Mouse (Mus musculus) naive thymus-derived CD4-positive, alpha-beta T cell, adult 2 months (primary cell): ENCODE results near the gene Sh3bp4.
A peak's percentile ranks its signal among the peaks of the same experiment; 100 is the strongest.

Source experiments
- DNase-seq: peaks from one replicate; pipeline ENCODE4 v3.0.0-alpha.2; 2011; ENCODE audit warnings: low read depth

The Sh3bp4 gene

DNA sequence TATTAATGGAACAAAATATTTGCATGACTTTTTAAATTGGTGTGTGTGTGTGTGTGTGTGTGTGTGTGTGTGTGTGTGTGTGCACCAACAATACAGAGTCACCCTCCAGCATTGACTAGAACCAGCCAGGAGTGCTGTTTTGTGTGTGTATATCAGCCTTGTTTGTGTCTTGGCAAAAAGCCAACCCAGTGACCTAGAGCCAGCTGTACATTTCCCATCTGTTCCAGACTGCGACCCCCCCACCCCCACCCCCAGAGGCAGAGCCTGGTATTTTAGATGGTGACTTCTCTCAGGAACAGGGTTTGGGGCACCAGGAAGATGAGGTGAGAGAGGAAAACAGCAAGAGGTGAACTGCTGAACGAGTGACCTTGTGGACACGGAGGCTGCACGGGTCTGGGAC lies 24.2 kb downstream of the Sh3bp4 start:
- no peak for DNase-seq

DNA sequence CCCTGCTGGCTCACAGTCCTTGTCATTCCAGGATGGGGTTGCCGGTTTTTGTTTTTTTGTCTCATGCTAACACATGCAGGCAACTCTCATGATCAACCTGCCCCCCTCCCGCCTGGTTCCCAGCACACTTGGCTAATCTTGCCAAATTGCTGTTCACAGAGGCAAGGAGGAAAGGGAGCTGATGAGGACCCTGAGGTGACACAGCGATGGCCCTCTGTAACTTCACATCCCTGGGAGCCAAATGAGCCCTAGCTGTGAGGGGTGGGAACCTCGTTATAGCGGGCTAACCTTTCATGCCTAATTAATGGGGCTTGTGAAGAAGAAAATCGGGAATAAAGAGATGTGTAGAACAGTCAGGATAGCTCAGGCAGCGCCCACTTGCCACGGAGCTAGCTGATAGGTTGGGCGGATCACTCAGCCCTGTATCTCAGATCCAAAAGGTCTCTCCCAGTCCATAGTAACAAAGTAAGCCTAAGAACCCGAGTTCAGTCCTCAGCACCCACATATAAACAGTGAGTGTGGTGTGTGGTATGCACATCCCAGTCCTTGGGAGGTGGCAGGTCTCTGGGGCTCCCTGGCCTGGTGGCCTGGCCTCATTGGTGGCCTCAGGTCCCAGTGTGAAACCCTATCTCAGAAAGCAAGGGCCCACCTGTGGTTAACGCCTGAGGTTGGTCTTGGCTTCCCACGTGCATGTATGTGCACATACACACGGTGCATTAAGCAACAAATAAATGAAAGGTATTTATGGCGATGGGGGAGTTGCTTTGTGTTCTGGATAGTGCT lies 25.6 kb downstream of the Sh3bp4 start:
- no peak for DNase-seq

DNA sequence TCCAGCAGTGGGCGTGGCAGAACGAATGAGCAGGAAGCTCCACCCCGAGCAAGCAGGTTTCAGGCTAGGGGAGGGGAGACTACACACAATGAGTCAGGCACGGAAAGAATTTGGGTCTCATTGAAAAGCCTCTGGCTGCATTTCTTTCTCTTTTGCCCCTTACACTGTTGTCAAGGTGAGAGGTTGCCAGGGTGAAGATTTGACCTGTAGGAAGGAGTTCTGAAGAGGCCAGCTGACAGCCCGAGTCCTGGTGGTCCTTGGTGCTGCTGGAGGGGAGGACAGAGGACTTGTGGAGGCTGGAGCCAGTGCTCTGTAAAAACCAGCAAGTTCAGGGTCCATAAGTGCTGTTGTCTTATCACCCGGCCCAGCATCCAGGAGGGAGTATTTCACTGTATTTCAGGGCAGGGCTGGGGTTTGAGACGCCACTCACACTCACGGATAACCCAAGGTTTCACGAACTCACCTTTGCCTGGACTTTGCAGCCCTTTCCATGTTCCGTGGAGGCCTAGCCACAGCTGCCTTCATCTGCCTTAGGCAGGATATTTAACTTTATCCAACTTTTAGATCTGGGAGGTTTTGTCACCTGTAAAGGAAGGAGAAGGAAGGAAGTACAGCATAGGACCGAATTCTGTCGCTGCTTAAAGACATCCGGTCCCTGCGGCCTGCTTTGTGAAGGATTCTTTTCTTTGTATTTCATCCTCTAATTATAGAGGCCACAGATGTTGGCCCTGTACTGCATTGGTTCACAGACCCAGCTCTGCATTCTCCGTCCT lies 32.2 kb downstream of the Sh3bp4 start:
- DNase-seq, result no peak

DNA sequence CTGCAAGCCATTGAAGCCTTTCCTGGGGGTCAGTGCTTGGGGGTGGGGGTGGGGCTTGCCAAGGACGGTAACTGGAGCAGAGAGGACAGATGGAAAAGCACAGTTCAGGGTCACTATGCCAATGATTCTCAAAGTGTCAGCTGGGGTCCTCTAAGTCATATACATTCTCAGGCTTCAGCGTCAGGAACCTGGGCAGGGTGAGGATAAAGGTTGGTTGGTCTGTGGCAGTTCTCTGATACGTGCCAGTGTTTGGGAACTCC lies 32.7 kb downstream of the Sh3bp4 start:
- no peak for DNase-seq

DNA sequence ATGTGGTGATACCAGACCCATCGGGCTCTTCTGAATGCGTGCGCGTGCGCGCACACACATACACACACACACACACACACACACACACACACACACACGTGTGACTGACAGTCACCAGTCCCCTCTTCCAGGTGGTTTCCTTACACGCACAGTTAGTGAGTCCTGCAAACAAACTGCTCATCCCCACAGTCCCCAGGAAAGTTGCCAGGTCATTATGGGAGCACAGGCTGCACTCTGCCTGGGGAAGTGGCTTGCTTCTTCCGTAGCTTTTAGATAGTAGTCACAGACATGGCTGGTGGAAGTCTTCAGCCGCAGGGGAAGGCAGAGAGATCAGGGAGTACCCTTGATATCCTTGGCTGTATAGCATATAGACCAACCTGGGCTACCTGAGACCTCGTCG lies 33.3 kb downstream of the Sh3bp4 start:
- DNase-seq, result no peak

DNA sequence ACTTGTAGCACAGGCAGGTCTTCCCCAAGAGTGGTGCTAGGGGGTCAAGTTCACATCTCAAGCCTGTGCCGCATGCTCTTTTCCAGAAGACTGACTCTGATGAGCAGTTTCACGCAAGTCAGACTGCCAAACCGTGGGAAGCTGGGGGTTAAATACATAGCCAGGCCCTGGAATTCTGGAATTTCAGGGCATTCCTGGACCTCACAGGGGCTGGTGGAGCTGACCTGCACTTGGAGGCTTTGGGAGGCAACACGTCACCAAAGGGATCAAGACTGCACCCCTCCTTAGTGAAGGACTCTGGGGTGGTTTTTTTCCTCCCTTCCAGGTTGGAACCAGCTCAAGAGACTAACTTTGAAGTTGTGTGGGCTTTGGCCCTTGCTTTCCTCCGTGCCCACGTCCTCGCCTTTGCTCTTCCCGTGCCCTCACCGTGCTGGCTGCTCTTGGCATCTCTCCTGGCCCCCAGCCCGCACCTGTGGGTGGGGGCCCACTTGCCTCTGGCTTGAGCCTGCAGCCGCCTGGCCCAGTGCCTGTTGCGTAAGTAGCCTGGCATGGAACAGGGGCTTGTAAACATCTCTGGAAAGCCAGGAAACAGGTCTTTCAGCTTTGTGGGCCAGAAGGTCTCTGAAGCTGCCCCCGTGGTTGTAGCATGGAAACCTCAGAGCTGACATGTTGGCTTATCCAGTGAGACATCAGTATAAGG lies 34.0 kb downstream of the Sh3bp4 start:
- DNase-seq, result no peak

DNA sequence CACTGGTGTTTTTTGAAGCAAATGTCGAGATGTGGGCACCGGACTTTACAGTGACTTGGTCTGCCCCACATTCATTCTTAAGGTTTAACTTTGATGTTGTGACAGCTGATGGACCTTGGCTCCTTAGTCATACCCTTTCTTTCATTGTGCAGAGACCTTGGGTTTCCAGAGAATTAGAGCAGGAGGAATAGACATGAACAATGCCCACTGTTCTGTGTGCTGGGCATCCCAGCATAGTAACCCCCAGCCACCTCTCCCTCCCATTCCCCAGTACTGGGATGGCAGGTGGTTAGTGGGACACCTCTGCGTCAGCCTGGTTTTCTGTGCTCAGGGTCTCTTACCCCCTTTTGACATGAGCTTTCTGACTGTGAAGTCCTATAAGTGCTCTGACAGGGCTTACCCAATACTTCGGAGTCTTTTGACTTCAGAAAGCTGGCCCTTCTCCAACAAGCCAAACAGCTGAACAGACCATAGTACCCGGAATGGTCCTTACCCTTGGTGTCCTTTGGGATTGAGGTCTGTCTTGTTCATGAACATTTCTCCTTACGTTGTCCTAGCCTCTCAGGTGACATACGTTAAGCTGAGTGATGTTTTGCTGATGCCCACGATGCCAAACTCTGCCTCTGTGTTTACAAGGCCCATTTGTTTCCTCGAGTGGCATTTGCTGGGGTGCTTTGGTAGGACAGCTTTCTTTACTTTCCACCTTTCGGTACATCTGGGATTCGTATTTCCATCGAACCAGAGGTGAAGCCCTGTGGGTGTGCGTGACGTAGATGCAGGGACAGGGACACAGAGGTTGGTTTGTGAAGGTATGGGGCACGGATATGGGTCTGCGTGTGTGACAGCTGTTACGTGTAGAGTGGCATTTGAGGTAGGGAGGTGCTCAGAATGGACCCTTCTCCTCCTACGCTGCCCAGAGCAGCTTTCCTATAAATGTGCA lies 35.9 kb downstream of the Sh3bp4 start:
- no peak for DNase-seq

DNA sequence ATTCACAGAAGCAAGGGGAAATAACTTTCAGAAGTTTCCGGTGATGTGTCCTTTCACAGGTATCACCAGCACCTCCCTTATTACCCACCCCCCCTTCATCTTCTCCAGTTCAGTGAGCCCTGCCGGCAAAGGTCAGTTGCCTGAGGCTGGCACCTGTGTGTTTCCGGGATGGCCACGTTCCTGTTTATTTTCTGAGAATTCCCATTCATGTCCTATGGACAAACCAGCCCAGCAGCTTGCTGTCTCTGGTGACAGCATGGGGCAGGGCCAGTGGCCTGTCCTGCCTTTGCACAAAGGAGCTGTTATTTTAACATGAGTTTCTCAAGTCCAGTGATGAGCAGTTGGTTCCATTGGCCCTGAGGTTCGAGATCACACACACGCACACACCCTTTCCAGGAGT lies 37.3 kb downstream of the Sh3bp4 start:
- no peak for DNase-seq

DNA sequence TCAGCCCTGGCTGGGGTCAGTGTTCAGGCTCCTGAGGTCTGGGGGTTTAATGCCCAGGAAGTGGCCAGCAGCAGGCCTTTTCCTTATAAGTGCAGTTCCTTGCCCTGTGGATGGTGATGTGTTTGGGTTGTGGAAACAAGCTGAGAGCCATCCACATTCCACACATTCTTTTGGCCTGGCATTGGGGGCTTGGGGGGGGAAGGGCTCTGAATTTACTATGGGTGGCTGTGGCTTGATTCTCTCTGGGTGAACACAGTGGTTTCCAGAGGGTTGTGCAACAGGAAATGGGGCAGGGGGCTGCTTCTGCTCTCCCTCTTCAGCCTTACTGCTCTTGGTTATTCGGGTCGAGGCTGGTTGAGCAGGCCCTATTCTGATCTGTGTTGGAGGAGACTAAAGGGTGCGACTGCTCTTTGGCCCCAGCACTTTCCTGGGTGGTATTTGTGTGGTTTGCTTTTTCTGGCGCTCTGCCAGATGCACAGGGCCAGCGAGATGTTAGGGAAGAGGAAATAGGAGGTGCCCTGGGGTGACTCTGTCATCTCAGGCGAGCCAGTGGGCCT lies 38.2 kb downstream of the Sh3bp4 start:
- peak; percentile 35 for DNase-seq

DNA sequence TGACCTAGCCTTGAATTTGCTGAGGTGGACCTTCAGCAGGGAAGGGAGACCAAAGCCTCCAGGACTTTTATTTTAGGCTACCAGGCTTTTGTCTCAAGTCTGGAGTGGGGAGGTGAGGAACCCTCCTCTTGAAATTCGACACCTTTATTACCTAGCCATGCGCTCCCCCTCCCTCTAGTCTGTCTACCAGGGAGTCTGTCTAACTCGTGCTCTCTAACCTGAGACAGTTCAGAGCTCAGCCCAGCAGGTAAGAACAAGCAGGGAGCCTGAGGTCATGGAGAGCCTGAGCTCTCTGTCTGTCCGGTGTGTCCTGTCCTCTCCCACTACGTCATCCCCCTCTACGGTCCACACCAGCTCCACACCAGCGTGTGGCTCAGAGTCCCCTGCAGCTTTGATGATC lies 39.6 kb downstream of the Sh3bp4 start:
- no peak for DNase-seq

DNA sequence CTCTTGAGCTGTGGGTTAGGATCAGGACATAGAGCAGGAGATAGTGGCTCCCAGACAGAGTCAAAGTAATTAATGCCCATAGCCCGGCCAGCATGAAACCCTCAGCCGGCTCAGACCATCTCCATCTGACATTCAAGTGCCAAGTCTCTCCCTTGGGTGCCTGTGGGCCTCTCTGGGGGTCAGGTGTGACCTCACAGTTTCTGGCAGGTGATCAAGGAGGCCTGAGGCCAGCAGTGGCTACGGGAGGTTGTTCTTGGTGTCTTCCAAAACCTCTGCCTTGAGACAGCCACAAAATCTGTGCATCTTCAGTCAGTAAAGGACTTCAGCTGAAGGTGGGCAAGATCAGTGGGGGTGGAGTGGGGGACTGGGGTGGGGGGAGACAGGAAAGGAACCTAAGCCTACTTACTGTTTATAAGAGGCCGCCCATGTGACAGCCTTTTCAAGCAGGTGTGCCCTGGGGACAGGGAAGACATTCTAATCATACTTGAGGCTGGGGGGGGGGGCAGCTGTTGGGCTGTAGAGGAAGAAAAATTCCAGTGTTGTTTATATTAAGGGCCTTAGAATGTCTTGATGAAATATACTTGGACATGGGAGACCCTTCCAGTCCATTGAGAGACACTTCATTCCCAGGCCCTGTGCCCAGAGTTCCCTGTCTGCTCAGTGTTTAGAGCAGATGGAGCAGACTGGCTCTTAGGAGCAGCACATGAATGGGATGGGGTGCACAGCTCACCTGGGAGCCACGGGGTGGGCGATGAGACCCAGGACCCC lies 40.7 kb downstream of the Sh3bp4 start:
- DNase-seq, result no peak

DNA sequence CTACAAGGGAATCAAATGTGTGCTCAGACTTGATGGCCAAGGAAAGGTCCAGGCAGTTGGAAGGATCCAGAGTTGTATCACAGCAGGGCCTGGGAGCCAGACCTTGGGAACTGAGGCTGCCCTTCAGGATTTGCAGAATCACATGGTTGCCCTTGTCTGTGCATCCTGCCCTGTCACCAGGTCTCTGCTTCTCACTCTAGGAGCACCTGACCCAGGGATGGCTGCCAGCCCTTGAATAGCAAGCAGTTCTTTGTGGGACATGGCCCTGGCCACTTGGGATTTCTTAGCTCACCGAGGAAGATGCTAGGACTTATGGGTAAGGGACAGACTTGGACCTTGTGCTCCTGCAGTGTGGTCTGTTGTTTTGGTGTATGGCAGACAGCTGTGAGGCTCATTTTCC lies 42.3 kb downstream of the Sh3bp4 start:
- no peak for DNase-seq

DNA sequence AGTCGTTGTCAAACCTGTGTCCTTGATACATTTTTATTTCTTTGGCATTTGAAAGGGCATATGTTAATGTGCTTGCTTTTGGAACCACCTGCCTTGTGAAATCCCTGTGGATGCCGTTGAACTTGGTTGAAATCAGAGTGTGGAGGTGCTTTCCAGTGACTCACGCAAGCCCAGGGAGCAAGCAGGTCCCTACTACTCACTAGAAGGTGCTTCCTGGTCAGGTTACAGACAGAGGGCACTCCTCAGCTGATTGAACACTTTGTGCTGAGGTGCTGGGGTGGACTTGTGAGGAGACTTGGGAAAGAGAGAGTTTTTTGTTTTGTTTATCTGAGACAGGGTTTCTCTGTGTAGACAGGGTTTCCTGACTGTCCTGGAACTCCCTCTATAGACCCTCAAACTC lies 43.5 kb downstream of the Sh3bp4 start:
- no peak for DNase-seq

DNA sequence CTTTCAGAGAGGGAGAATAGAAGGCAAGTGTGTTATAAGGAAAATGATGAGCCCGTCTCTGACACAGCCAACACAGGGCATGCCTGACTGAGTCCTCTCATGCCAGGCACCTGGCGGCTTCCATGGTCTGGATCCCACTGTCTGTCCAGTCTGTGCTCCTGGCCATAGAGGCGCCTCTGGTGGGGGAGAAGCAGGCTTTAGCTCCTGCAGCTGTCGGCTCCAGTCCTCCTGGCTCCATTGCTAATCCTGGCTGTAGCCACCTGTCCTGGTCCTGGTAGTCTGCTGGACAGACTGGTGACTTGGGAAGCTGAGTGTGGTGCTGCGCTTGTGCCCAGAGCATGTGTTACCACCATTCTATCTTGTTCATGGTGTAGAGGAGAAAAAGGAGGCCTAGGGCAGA lies 46.8 kb downstream of the Sh3bp4 start:
- no peak for DNase-seq

DNA sequence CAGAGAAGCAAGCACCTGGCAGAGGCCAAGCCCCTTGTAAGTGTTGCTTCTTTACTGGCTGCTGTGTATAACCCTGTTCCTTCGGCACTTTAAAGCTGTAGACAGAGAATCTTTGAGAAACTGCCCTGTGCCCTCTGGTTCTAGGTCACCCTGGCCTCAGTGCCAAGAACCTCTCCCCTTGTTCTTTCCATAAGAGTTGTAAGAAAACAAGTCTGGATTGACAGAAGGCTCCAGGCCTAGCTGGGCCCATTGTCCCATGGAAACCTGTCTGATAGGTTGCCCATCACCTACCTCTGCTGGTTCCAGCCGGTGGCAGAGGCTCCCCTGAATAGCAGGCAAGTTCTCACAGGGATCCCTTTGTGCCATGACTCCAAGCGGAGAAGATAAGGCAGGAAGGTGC lies 47.9 kb downstream of the Sh3bp4 start:
- DNase-seq, result no peak

DNA sequence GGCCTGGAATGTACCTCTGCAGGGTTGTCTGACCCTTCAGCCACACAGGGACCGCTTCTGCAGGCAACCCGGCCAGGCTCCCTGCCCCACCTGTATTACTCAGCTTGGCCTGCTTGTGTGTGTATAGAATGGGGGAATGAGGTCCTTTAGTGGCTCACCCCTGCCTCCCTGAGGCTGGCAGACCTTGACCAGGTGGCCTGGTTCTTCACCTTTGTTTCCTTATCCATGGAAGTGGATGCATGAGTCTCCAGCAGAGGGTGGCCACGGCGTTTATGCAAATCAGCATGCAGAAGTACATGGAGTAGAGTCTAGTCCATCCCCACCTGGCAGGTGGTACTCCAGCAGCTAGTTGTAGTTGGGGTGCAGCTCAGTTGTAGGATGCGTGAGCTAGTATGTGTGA lies 48.6 kb downstream of the Sh3bp4 start:
- DNase-seq, result no peak

DNA sequence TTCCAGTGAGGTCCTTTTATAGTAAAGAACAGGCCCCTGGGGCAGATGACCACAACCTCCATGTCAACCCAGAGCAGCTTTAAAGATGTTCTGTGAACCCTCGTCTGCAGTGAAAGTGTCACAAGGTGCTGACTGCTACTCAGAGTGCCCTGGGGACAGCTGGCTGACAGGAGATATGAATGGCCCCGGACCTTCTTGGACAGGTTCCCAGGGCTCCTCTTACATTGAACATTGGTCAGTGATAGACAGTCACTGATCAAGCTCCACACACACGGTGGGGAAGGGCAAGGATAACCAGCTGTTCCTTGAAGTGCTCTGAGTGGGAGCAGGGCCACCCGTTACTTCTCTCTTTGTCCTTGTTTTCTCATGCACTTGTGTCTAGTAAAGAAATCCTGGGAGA lies 50.1 kb downstream of the Sh3bp4 start:
- no peak for DNase-seq

DNA sequence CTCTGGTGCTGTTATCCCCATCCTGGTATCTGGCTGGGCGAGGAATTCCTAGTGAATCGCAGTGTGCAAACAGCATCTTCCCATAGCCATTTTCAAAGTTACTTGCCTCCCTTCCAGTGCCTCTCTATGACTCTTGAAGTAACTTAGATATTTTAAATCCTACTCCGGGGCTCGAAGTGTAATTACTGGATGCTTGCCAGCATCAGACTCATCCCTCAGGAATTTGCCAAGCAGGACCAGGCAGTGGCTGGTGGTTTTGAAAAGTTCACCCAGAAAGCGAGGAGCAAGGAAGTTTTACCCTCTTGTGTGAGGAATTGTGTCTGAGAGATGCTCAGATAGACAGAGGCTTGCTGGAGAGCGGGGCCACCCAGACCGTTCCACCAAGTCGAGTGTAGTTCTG lies 51.3 kb downstream of the Sh3bp4 start:
- DNase-seq, result no peak

DNA sequence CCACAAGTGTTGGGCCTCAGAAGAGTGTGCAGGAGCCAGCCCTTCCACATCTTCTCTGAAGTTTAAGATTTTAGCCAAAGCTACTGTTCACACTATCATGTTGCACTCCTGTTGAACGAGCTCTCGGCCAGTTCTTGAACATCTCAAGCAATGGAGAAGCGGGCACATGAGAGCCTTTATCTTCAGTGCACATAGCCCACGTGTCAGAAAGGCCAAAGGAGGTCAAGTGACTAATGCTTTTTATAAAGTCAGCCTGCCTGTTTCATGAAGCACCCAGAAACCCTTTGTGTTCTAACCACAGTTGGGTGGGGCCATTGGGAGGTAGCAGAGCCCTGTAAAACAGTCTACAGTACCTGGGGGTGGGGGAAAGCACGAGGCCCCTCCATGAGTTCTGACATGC lies 52.2 kb downstream of the Sh3bp4 start:
- DNase-seq, result no peak

DNA sequence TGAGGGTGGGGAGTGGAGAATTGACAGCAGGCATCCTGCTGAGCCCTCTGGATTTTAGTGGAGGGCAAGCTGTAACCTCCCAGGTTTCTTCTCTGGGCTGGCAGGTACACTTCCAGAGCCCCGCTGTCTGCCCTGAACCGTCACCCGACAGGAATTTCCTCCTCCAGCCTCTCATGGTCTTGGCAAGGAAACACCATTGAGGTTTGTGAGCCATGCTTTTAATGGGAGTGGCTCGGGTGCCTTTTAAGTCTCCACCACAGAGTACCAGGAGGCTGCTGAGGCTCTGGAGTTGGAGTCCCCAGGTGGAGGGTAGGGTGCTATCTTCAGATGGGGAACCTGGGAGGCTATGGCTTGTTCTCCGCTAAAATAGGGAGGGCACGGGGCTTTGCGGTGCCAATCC lies 53.9 kb downstream of the Sh3bp4 start:
- DNase-seq, result no peak

DNA sequence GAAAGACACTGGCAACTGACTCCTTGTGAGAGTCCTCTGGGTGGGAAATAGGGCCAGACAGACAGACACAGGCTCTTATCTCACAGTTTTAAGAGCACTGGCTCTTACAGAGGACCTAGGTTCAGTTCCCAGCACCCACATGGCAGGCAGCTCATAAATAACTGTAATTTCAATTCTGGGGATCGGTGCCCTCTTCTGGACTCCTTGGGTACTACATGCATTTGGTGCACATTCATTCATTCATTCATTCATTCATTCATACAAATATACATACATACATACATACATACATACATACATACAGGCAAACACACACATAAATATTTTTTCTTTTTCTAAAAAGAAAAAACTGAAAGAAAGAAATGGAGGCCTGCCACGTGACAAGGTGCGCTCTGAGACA lies 56.9 kb downstream of the Sh3bp4 start:
- peak; percentile 12 for DNase-seq
